Mouse (Mus musculus) B cell, adult 2 months (primary cell): ENCODE results near the gene Phf2.

ENCODE experiments used
- DNase-seq, 2 experiments: peaks; one replicate each; pipeline ENCODE4 v3.0.0; 2022

Gene Phf2

DNA sequence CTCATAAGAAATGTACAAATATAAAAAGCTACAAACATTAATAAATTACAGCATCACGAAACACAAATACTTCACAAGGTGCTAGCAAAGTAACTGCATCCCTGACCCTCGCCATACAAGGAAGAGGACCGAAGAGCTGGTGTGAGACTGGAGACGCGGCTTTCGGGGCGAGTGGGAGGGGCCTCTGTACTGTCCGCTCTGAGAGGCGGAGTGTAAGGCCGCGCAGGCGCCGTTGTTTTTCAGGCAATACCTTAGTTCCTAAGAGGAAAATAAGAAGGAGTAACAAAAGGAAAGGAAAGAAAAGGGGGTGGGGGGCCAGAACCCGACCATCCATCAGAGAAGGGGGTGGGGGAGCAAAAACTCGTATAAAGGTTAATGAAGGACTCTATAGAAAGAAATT lies 68.7 kb downstream of the Phf2 start:
- DNase-seq = no peak

GRCm38 (mm10) chr13:48800850-48801546 lies 69.9 kb downstream of the Phf2 start:
- peak; percentile 76 to 77 for DNase-seq

DNA sequence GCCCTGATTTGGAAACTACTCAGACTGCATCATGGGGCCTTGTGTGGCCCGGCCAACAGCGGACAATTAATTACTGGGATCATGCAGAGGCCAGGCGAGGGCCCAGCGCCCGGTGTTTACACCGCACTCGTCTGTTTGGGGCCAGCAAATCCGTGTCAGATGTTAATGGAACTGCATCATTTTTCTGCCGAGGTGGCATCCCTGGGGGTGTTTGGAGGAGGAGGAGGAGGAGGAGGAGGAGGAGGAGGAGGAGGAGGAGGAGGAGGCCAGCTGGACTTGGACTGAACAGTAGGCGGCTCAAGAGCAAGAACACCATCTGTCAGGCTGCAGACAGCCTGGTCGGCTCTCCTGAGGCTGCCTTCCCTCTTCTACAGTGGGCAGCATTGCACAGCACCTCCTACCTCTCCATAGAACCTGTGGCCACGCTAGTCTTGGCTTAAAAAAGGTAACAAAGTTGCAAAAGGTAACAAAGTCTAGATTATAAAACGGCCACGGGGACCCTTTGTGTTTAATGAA lies 72.6 kb downstream of the Phf2 start:
- no peak for DNase-seq

GRCm38 (mm10) chr13:48796906-48797305 lies 74.0 kb downstream of the Phf2 start:
- DNase-seq = no peak

DNA sequence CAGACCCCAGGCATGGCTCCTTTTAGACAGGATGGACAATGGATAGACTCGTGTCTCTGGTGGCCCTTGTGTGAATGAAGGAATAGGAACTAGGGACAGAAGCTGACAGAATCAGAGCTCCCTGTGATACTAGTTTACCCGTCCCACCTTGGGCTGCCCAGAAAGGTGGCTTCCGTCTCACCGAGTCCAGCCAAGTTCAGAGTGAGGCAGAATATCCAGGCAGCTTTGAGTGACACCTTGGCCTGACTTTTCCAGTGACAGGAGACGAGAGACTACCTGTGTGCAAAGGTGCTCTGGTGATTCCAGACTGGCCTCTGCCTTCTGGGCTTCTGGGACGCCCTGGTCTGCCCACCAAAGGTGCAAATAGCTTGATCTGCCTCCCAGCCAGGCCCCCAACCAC lies 75.2 kb downstream of the Phf2 start:
- no peak for DNase-seq

GRCm38 (mm10) chr13:48784594-48785298 lies 86.2 kb downstream of the Phf2 start:
- DNase-seq = no peak

GRCm38 (mm10) chr13:48784151-48784550 lies 86.8 kb downstream of the Phf2 start:
- DNase-seq = no peak

DNA sequence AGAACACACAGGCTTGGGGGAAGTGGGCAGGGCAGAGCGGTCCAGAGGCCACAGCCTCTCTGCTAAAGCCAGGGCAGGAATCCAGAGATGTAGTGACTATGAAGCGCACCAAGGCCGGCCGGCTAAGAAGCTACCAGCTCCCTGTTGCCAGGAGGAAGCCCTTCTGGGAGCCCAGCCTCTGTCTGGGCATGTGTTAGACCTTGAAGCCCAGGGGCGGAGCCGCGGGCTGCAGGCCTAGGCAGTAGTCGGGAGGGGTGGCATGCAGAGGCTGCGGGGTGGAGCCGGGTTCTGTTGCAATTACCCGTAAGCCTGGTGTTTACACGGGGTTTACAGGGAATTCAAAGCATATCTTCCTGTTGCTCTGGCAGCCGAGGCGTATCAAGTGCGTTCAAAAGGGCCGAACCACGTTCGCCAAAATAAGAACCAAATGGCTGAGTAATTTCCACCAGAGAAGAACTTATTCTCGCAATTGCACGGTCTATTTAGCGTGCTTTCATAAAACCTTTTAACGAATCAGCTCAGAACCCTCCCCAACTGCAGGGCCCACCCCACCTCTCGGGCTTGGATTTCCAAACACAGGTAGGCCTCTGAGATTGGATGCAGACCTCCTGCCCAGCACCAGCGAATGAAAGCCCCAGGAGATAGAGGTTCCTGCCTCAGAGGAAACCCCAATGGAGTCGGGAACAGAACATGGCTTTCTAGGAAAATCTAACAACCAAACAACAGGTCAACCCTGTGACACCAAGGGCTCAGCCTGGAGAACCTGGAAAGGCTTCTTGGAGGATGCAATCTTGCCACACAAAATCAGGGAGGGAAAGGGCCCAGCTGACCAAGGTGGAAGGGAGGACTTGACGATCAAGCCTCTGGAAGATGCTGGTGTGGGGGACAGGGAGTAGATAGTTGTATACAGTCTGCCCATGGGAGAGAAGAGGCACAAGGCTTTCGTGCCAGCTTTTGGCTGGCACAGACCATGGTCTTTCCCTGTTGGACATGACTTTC lies 87.9 kb downstream of the Phf2 start:
- DNase-seq = no peak

DNA sequence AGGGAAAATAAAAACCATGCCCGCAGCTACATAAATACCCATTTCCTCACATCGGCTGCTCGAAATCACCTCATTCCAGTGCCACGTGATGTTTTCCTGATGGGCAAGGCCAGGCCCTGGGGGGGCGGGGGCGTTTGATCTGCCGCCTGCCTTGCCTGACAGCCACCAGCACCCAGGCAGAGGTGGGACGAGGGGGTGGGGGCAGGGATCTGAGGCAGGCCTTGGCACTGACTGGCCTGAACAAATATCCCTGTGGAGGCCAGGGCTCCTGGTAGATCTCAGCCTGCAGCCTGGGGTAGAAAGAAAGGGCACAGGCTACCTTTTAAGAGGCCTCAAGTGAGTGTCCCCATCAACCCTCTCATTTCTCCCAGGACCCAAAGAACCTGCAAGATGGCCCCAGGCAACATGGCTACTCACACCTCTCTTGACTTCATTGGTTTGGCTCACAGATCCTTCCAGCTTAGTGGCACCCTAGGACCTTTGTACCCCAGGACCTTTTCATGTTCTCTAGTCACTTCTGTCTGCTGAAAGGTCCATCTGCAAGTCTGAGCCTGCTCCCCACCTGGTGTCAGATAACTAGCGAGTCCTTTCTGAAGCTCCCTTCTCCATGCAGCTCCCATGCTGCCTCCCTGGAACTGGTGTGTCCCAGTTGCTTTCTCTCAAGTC lies 90.4 kb downstream of the Phf2 start:
- DNase-seq = no peak

- DNase-seq = no peak
Observed at GRCm38 (mm10) chr13:48779592-48780344, 91.2 kb downstream of the Phf2 start.

DNA sequence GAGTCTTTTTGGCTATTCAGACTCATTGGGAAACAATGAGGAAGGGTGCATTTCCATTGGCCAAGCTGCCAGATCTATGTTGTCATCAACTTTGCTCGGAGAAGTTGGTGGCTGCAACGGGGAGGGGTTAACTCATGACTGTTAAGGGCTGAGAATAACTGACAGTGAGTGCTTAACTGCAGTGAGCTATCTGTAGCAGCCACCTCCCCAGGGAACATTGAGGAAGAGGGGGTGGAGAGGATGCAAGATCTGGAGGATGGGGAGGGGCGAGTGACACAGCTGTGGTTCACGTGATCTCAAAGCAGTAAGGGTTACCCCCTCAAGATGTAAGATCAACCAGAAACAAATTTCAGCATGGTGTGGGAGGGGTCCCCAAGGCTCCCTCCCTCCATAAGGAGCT lies 92.8 kb downstream of the Phf2 start:
- DNase-seq = peak; percentile 15 to 21

GRCm38 (mm10) chr13:48774506-48774905 lies 96.4 kb downstream of the Phf2 start:
- no peak for DNase-seq

DNA sequence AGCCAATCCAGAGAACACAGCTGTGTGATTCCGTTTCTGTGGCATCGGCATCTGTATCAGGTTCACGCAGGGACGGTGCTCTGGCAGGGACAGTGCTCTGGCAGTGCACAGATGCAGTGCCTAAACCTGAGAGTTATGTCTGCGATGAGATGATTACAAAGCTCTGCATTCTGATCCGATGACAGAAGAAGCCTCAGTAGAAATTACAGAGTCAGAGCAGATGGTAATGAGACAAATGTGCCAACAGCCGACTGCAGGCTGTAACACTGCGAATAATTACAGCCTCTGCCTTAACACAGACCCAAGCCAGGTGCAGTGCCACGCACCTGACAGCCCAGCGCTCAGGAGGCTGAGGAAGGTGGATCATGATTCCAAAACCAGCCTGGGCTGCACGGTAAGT lies 102.8 kb downstream of the Phf2 start:
- no peak for DNase-seq

GRCm38 (mm10) chr13:48763701-48764245 lies 107.1 kb downstream of the Phf2 start:
- no peak for DNase-seq

GRCm38 (mm10) chr13:48760855-48761436 lies 110.0 kb downstream of the Phf2 start:
- DNase-seq = no peak

DNA sequence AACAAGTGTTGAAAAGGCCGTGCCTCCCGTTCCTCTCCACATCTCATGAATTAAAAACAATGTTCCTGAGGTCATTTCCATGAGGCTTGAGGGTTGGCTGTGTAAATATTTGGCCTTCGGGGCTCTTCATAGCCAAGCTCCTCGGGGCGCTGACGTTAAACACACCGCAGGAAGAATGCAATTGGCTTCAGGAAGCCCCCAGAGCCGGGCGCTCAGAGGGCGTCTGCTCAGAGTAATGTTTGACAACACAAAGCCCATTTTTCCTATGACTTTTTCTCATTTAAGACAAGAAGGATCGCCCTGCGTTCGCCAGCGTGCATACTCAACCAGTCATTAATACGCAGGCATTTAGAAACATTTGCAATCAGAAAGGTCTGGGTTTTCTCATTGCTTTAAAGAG lies 114.2 kb downstream of the Phf2 start:
- DNase-seq = no peak
